Mouse (Mus musculus) myocyte (in vitro differentiated cells): ENCODE measurements around the gene Ccser1.

Experiments
- CEBPB ChIP-seq: IDR thresholded peaks from 2 replicates; pipeline ENCODE4 v1.6.1; 2011; ENCODE audit warnings: mild to moderate bottlenecking, moderate library complexity; ENCODE audit not compliant: poor library complexity, insufficient read depth, severe bottlenecking
- MAX ChIP-seq: IDR thresholded peaks from one replicate; pipeline ENCODE4 v1.6.1; 2011; ENCODE audit warnings: low read depth, mild to moderate bottlenecking, control low read depth
- MYOD1 ChIP-seq, 3 experiments: IDR thresholded peaks; one replicate each; pipeline ENCODE4 v1.6.1; 2011; ENCODE audit warnings: control low read depth in 2 of 3, low read depth in 2 of 3, mild to moderate bottlenecking in 2 of 3, moderate library complexity in 1 of 3; ENCODE audit not compliant: insufficient read length in 2 of 3, control insufficient read depth in 1 of 3
- POLR2A ChIP-seq: IDR thresholded peaks from one replicate; pipeline ENCODE4 v1.6.1; 2011; ENCODE audit warnings: low read depth, mild to moderate bottlenecking, control low read depth, moderate library complexity; ENCODE audit not compliant: insufficient read length
- POLR2AphosphoS2 ChIP-seq: IDR thresholded peaks from one replicate; pipeline ENCODE4 v1.6.1; 2011; ENCODE audit warnings: low read depth, control low read depth; ENCODE audit not compliant: insufficient read length
- REST ChIP-seq: IDR thresholded peaks from one replicate; pipeline ENCODE4 v1.6.1; 2011; ENCODE audit warnings: mild to moderate bottlenecking, control low read depth, moderate library complexity; ENCODE audit not compliant: insufficient read depth, insufficient read length
- TCF12 ChIP-seq: IDR thresholded peaks from one replicate; pipeline ENCODE4 v1.6.1; 2011; ENCODE audit warnings: mild to moderate bottlenecking, control low read depth; ENCODE audit not compliant: poor library complexity, insufficient read depth, severe bottlenecking
- USF1 ChIP-seq: IDR thresholded peaks from one replicate; pipeline ENCODE4 v1.6.1; 2011; ENCODE audit warnings: low read depth, mild to moderate bottlenecking, control low read depth, moderate library complexity

- no peak for TF ChIP-seq TCF12
- no peak for TF ChIP-seq CEBPB
- no peak for TF ChIP-seq MAX
- no peak for TF ChIP-seq POLR2A
- no peak for TF ChIP-seq USF1
- TF ChIP-seq REST: no peak
- TF ChIP-seq MYOD1 (IDR thresholded peaks at IDR 0.05; ENCODE audit: control insufficient read depth in 1 of 3, insufficient read length in 2 of 3, low read depth in 2 of 3): no peak
- TF ChIP-seq POLR2AphosphoS2: no peak
These were observed 112.8 kb downstream of the Ccser1 start for GRCm38 (mm10) chr6:61292927-61293326.
